Mouse (Mus musculus) brain, embryonic 14.5 days (tissue): ENCODE measurements around the gene Pcif1.

Experiments used
- CTCF ChIP-seq: fragments of 200-500 bp; IDR thresholded peaks from 2 replicates; pipeline ENCODE4 v1.5.1; 2012; ENCODE audit warnings: inconsistent platforms, mild to moderate bottlenecking, moderate library complexity, borderline replicate concordance; ENCODE audit not compliant: insufficient read depth, insufficient read length; ENCODE audit errors: extremely low read depth
- POLR2A ChIP-seq: fragments of 200-500 bp; IDR thresholded peaks from 2 replicates; pipeline ENCODE4 v1.6.1; 2012; ENCODE audit warnings: mild to moderate bottlenecking, inconsistent platforms, borderline replicate concordance; ENCODE audit not compliant: poor library complexity, insufficient read depth, insufficient read length, severe bottlenecking; ENCODE audit errors: extremely low read depth

- no peak for TF ChIP-seq CTCF
- no peak for TF ChIP-seq POLR2A
Observed at GRCm38 (mm10) chr2:164913428-164913786, 34.3 kb downstream of the Pcif1 start.
